Mouse (Mus musculus): ENCODE measurements at regions not wholly inside any gene's neighbourhood (a gene's known extent, or its start where the extent isn't known, plus 50 kb on each side); places are given as distances from the start of the nearest gene placed in this dataset.

DNA sequence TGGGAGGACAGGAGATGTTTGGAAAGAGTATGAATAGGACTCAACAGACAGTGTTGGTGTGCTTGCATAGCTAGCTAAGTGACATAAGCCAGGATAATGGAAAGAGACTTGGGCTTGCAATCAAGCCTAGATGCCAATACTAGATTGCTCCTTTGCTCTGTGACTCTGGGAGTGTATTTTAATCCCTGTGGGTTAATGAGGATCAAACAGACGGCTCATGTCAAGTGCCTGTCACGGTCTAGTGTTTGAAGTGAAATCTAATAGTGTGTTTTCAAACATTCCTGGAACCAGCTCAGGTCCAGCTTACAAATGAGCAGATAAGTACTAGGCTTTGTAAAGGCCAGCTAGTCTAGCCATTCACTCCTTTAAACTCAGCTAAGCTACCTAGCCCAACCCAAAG, 64.1 kb upstream of the Ranbp3l start:
- Histone ChIP-seq H3K4me1 (ENCODE audit: control insufficient read depth, insufficient read depth, low read length) (no peaks in the 10 kb centered on the region), H3K27ac (replicated peaks; ENCODE audit: low read depth, low read length) (no peak overlapping the region), H3K4me3 (ENCODE audit: low read depth, low read length) (no peak overlapping the region), H3K9ac (ENCODE audit: low read length) (no peak overlapping the region), H3K27me3 (ENCODE audit: control insufficient read depth, insufficient read depth, low read length) (no peaks in the 10 kb centered on the region), H3K4me2 (ENCODE audit: low read depth, severe bottlenecking) (no peak overlapping the region), H3K9me3 (ENCODE audit: control insufficient read depth, low read length) (no peaks in the 10 kb centered on the region), H3K36me3 (ENCODE audit: control insufficient read depth, insufficient read depth, low read length) (no peaks in the 10 kb centered on the region)
- ATAC-seq (ENCODE audit: insufficient number of reproducible peaks, low FRiP score, low TSS enrichment, low read depth) (no peak), DNase-seq (ENCODE audit: low spot score) (no peak)
- 69% methylated on average over 2 of the region's 2 CpGs for WGBS

- no peak for DNase-seq (ENCODE audit: low spot score)
- Histone ChIP-seq H3K9ac (ENCODE audit: low read length) (no peak overlapping the region), H3K4me3 (ENCODE audit: low read depth, low read length) (no peak overlapping the region), H3K27ac (replicated peaks; ENCODE audit: low read depth, low read length) (no peak overlapping the region), H3K27me3 (ENCODE audit: control insufficient read depth, insufficient read depth, low read length) (no peaks in the 10 kb centered on the region), H3K4me1 (ENCODE audit: control insufficient read depth, insufficient read depth, low read length) (no peaks in the 10 kb centered on the region), H3K9me3 (ENCODE audit: control insufficient read depth, low read length) (no peaks in the 10 kb centered on the region), H3K4me2 (ENCODE audit: low read depth, severe bottlenecking) (no peak overlapping the region), H3K36me3 (ENCODE audit: control insufficient read depth, insufficient read depth, low read length) (no peaks in the 10 kb centered on the region)
- 87% methylated on average over 11 of the region's 11 CpGs for WGBS
- ATAC-seq (ENCODE audit: insufficient number of reproducible peaks, low FRiP score, low TSS enrichment, low read depth) = no peak
These were observed 70.1 kb upstream of the Ranbp3l start for GRCm38 (mm10) chr15:8897487-8898158.

- Histone ChIP-seq H3K36me3 (ENCODE audit: control insufficient read depth, insufficient read depth, low read length) (no peaks in the 10 kb centered on the region), H3K27me3 (ENCODE audit: control insufficient read depth, insufficient read depth, low read length) (no peaks in the 10 kb centered on the region), H3K9ac (ENCODE audit: low read length) (no peak overlapping the region), H3K4me2 (ENCODE audit: low read depth, severe bottlenecking) (no peak overlapping the region), H3K4me3 (ENCODE audit: low read depth, low read length) (no peak overlapping the region), H3K4me1 (ENCODE audit: control insufficient read depth, insufficient read depth, low read length) (no peaks in the 10 kb centered on the region), H3K9me3 (ENCODE audit: control insufficient read depth, low read length) (no peaks in the 10 kb centered on the region), H3K27ac (replicated peaks; ENCODE audit: low read depth, low read length) (no peak overlapping the region)
- WGBS = 92% methylated on average over 2 of the region's 2 CpGs
- DNase-seq (ENCODE audit: low spot score) (no peak), ATAC-seq (ENCODE audit: insufficient number of reproducible peaks, low FRiP score, low TSS enrichment, low read depth) (no peak)
These were observed 70.9 kb upstream of the Ranbp3l start for GRCm38 (mm10) chr15:8896856-8897255.

DNA sequence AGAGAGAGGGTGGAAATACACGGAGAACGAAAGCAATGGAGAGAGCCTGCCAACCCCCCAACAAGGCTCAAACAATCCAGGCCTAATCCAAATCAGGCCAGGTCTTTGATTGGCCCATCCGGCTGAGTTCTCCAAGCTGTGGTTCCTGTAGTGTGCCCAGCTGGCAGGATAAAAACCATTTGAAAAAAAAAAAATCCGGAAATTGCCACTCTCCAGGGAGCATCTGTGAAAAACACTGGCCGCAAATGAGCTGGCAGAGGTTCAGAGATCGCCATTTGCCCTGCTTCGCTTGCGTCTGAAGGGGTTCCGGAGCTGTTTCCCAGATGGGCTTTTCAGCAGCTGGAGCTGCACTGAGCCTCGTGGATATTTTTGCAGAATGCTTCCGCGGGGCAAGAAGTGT, 71.4 kb upstream of the Ranbp3l start:
- WGBS = 76% methylated on average over 12 of the region's 12 CpGs

DNA sequence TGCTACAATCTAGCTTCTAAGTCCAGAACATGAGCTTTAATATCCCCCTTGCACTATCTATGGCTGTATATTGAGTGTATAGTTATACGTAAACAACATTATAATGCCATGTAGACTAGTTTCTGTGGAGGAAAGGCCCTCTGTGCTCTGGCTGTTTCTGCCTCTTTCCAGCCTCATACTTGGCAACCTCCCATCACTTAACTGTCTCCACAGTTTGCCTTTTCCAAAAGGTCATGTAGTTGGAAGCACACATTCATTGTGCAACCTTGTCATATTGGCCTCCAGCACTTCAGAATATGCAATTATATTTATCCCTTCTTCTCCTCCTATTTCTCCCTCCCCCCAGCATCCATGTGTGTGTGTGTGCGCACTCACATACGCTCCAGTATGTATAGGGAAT, 82.2 kb upstream of the Ranbp3l start:
- no peak for ATAC-seq (ENCODE audit: insufficient number of reproducible peaks, low FRiP score, low TSS enrichment, low read depth)
- Histone ChIP-seq H3K9me3 (ENCODE audit: control insufficient read depth, low read length) (no peaks in the 10 kb centered on the region), H3K27ac (replicated peaks; ENCODE audit: low read depth, low read length) (no peak overlapping the region), H3K4me3 (ENCODE audit: low read depth, low read length) (no peak overlapping the region), H3K27me3 (ENCODE audit: control insufficient read depth, insufficient read depth, low read length) (no peaks in the 10 kb centered on the region), H3K36me3 (ENCODE audit: control insufficient read depth, insufficient read depth, low read length) (no peaks in the 10 kb centered on the region), H3K9ac (ENCODE audit: low read length) (no peak overlapping the region), H3K4me1 (ENCODE audit: control insufficient read depth, insufficient read depth, low read length) (no peaks in the 10 kb centered on the region), H3K4me2 (ENCODE audit: low read depth, severe bottlenecking) (no peak overlapping the region)
- WGBS = 96% methylated on average over 3 of the region's 3 CpGs
- no peak for DNase-seq (ENCODE audit: low spot score)

More for the DNA sequence above, 71.4 kb upstream of the Ranbp3l start:
- Histone ChIP-seq H3K27ac (replicated peaks; ENCODE audit: low read depth, low read length) (no peak overlapping the region), H3K9me3 (ENCODE audit: control insufficient read depth, low read length) (no peaks in the 10 kb centered on the region), H3K4me3 (ENCODE audit: low read depth, low read length) (no peak overlapping the region), H3K27me3 (ENCODE audit: control insufficient read depth, insufficient read depth, low read length) (no peaks in the 10 kb centered on the region), H3K36me3 (ENCODE audit: control insufficient read depth, insufficient read depth, low read length) (no peaks in the 10 kb centered on the region), H3K9ac (ENCODE audit: low read length) (no peak overlapping the region), H3K4me2 (ENCODE audit: low read depth, severe bottlenecking) (no peak overlapping the region), H3K4me1 (ENCODE audit: control insufficient read depth, insufficient read depth, low read length) (no peaks in the 10 kb centered on the region)
- ATAC-seq (ENCODE audit: insufficient number of reproducible peaks, low FRiP score, low TSS enrichment, low read depth) (no peak), DNase-seq (ENCODE audit: low spot score) (no peak)

GRCm38 (mm10) chr15:8884608-8885467, 82.9 kb upstream of the Ranbp3l start:
- Histone ChIP-seq H3K36me3 (ENCODE audit: control insufficient read depth, insufficient read depth, low read length) (no peaks in the 10 kb centered on the region), H3K4me1 (ENCODE audit: control insufficient read depth, insufficient read depth, low read length) (no peaks in the 10 kb centered on the region), H3K9ac (ENCODE audit: low read length) (no peak overlapping the region), H3K27ac (replicated peaks; ENCODE audit: low read depth, low read length) (no peak overlapping the region), H3K4me2 (ENCODE audit: low read depth, severe bottlenecking) (peak overlapping the region; percentile 0; the same call in 1 of the 2 replicates), H3K9me3 (ENCODE audit: control insufficient read depth, low read length) (no peaks in the 10 kb centered on the region), H3K27me3 (ENCODE audit: control insufficient read depth, insufficient read depth, low read length) (no peaks in the 10 kb centered on the region), H3K4me3 (ENCODE audit: low read depth, low read length) (no peak overlapping the region)
- no peak for ATAC-seq (ENCODE audit: insufficient number of reproducible peaks, low FRiP score, low TSS enrichment, low read depth)
- peak; percentile 41 for DNase-seq (ENCODE audit: low spot score)
- 43% methylated on average over 18 of the region's 18 CpGs for WGBS

DNA sequence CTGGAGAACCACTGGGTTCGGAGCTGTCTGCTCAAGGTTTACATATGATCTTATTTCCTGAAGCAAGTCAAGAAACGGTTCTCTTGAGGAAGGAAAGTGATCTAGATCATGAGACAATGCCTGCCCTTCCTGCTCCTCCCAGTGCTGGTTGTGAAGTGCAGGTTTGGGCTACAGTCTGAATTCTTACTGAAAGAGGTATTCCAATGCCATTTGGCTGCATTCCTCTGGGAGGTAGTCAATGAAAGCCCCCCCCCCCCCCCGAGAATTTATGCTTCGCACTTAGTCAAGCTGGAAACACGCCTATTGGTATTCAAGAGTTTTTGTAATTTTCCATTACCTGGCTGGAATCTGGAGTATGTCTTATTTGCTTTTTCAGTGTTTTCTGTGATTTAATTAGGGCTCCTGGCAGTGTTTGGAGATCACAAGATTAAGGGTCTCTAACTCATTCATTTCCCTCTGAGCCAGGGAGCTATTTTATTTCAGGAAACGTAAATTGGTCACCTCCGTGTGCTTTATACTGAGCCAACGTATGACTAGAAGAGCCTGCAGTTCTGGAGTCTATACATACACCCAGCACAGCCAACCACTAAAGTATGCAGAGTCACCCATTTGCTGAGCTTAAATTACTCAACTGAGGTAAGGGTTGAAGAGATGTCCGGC, 84.7 kb upstream of the Ranbp3l start:
- no peaks in the 10 kb centered on the region for H3K36me3 ChIP-seq (ENCODE audit: control insufficient read depth, insufficient read depth, low read length)
- 67% methylated on average over 9 of the region's 9 CpGs for WGBS
- H3K9ac ChIP-seq (ENCODE audit: low read length) = no peak overlapping the region
- H3K4me1 ChIP-seq (ENCODE audit: control insufficient read depth, insufficient read depth, low read length) = no peaks in the 10 kb centered on the region
- no peaks in the 10 kb centered on the region for H3K9me3 ChIP-seq (ENCODE audit: control insufficient read depth, low read length)
- DNase-seq (ENCODE audit: low spot score) (no peak), ATAC-seq (ENCODE audit: insufficient number of reproducible peaks, low FRiP score, low TSS enrichment, low read depth) (no peak)
- no peak overlapping the region for H3K27ac ChIP-seq (replicated peaks; ENCODE audit: low read depth, low read length)
- no peaks in the 10 kb centered on the region for H3K27me3 ChIP-seq (ENCODE audit: control insufficient read depth, insufficient read depth, low read length)
- H3K4me2 ChIP-seq (ENCODE audit: low read depth, severe bottlenecking) = no peak overlapping the region
- H3K4me3 ChIP-seq (ENCODE audit: low read depth, low read length) = no peak overlapping the region

- Histone ChIP-seq H3K9me3 (ENCODE audit: control insufficient read depth, low read length) (no peaks in the 10 kb centered on the region), H3K9ac (ENCODE audit: low read length) (no peak overlapping the region), H3K4me3 (ENCODE audit: low read depth, low read length) (no peak overlapping the region), H3K4me2 (ENCODE audit: low read depth, severe bottlenecking) (no peak overlapping the region), H3K27me3 (ENCODE audit: control insufficient read depth, insufficient read depth, low read length) (no peaks in the 10 kb centered on the region), H3K4me1 (ENCODE audit: control insufficient read depth, insufficient read depth, low read length) (no peaks in the 10 kb centered on the region), H3K27ac (replicated peaks; ENCODE audit: low read depth, low read length) (no peak overlapping the region), H3K36me3 (ENCODE audit: control insufficient read depth, insufficient read depth, low read length) (no peaks in the 10 kb centered on the region)
- ATAC-seq (ENCODE audit: insufficient number of reproducible peaks, low FRiP score, low TSS enrichment, low read depth) (no peak), DNase-seq (ENCODE audit: low spot score) (no peak)
- WGBS = 87% methylated on average over 9 of the region's 9 CpGs
These were observed 92.8 kb upstream of the Ranbp3l start for GRCm38 (mm10) chr15:8874884-8875493.
